Mouse (Mus musculus) neural tube, embryonic 15.5 days (tissue): Measurements from ENCODE around the gene Gpd1. TPM values are rescaled to one million over a fixed set of nuclear protein-coding genes. Genes with fewer than 3 reads are reported as not detected.
"Not testable (repeated sequence)": the region's sequence is repeated elsewhere in the genome, so short reads cannot be mapped to it uniquely, and the experiment has no call there.

Source experiments
- ATAC-seq: fragments of 200-750 bp; cut with Nextera tagmentation; 2 replicates; pipeline ENCODE4 v1.8.0; 2017; ENCODE audit warnings: mild to moderate bottlenecking, moderate TSS enrichment, moderate library complexity; ENCODE audit not compliant: low FRiP score
- H3K27ac ChIP-seq: fragments of 300-500 bp; sonication (generic); replicated peaks from 2 replicates; pipeline ENCODE4 v1.5.1; 2015; ENCODE audit warnings: mild to moderate bottlenecking, inconsistent platforms
- H3K27me3 ChIP-seq: fragments of 300-500 bp; sonication (generic); replicated peaks from 2 replicates; pipeline ENCODE4 v1.6.1; 2015; ENCODE audit warnings: inconsistent platforms
- H3K36me3 ChIP-seq: fragments of 300-500 bp; sonication (generic); 2 replicates; pipeline ENCODE4 v1.6.1; 2015; ENCODE audit warnings: inconsistent platforms
- H3K4me1 ChIP-seq: fragments of 300-500 bp; sonication (generic); 2 replicates; pipeline ENCODE4 v1.6.1; 2015; ENCODE audit warnings: inconsistent platforms
- H3K4me2 ChIP-seq: fragments of 300-500 bp; sonication (generic); 2 replicates; pipeline ENCODE4 v1.6.1; 2015; ENCODE audit warnings: inconsistent platforms, mild to moderate bottlenecking, moderate library complexity
- H3K4me3 ChIP-seq: fragments of 300-500 bp; sonication (generic); replicated peaks from 2 replicates; pipeline ENCODE4 v1.5.1; 2015; ENCODE audit warnings: mild to moderate bottlenecking, inconsistent platforms
- H3K9ac ChIP-seq: fragments of 300-500 bp; sonication (generic); replicated peaks from 2 replicates; pipeline ENCODE4 v1.6.1; 2015; ENCODE audit warnings: mild to moderate bottlenecking, inconsistent platforms
- H3K9me3 ChIP-seq: fragments of 300-500 bp; sonication (generic); replicated peaks from 2 replicates; pipeline ENCODE4 v1.6.1; 2016; ENCODE audit warnings: inconsistent platforms
- WGBS: fragments of 180-500 bp; shearing (Covaris S2); methylation state at CpG from one replicate; pipeline ENCODE4 v1.1.7; 2015; ENCODE audit warnings: mixed read lengths; 5-methylcytosine and 5-hydroxymethylcytosine counted together
- polyA plus RNA-seq: library from polyadenylated mRNA; unstranded; fragments of >200 nt; fragmentation: Nextera tagmentation; extraction: Ambion mirVana; gene quantifications from 2 replicates; pipeline ENCODE4 v1.2.1, GENCODE M21; 2015

Gpd1 gene
- polyA plus RNA-seq, 1 experiment from 2014 or later: 5.2 TPM

DNA sequence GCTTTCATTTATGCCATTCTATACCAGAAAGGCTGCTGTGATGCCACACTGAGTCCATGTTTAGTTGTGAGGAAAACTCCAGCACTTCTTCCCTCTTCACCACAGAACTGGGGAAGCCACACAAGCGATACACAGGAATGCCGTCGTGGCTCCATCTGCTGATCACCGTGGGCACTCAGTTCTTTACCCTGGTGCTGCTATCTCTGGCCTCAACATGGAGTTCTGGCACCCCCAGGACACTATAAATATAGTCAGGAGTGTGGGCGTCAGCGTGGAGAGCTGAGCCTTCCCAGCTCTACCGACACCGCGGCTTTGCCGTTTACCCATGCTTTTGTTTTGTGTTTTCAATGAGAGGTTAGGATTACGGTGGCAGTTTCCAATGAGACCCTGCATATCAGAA, 19.4 kb downstream of the Gpd1 start:
- Histone ChIP-seq H3K9me3 (no peaks in the 10 kb centered on the region), H3K4me1 (no peaks in the 10 kb centered on the region), H3K36me3 (peaks cover 72% of the 10 kb centered on the region), H3K27ac (no peak overlapping the region), H3K9ac (no peak overlapping the region), H3K27me3 (no peaks in the 10 kb centered on the region), H3K4me3 (no peak overlapping the region), H3K4me2 (no peak overlapping the region)
- WGBS: 90% methylated on average over 11 of the region's 11 CpGs
- no peak for ATAC-seq

DNA sequence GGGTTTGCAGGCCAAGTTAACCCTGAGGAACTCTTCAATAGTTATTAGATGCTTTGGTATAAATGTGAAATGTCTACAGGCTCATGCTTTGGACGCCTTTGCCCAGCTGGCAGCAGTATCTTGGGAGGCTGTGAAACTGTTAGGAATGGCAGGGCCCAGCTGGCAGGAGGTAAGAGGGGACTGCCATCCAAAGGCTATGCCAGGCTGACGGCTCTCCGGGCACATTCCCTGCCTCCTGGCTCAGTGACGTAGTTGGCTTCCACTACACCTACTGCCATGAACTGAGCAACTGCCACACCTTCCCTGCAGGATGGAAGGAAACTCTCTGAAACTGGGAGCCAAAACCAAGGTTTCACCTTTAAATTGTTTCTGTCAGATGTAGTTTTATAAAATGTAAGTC, 22.9 kb downstream of the Gpd1 start:
- Histone ChIP-seq H3K9me3 (no peaks in the 10 kb centered on the region), H3K4me1 (no peaks in the 10 kb centered on the region), H3K36me3 (peaks cover 81% of the 10 kb centered on the region), H3K27me3 (no peaks in the 10 kb centered on the region), H3K4me2 (no peak overlapping the region), H3K9ac (no peak overlapping the region), H3K27ac (no peak overlapping the region), H3K4me3 (no peak overlapping the region)
- WGBS: 85% methylated on average over 4 of the region's 4 CpGs
- ATAC-seq: no peak

- Histone ChIP-seq H3K27ac (no peak overlapping the region), H3K36me3 (peaks cover 5% of the 10 kb centered on the region; the same call in 1 of the 2 replicates), H3K27me3 (no peaks in the 10 kb centered on the region), H3K4me1 (0 out of 2 replicates have a peak, but pooled peaks cover 8% of the 10 kb centered on the region), H3K9ac (no peak overlapping the region), H3K4me2 (no peak overlapping the region), H3K4me3 (no peak overlapping the region), H3K9me3 (no peaks in the 10 kb centered on the region)
- ATAC-seq: no peak
- 68% methylated on average over 3 of the region's 3 CpGs for WGBS
Observed at GRCm38 (mm10) chr15:99754204-99754603, 36.9 kb downstream of the Gpd1 start.

- no peaks in the 10 kb centered on the region for H3K27me3 ChIP-seq
- no peak overlapping the region for H3K9ac ChIP-seq
- 69% methylated on average over 4 of the region's 4 CpGs for WGBS
- H3K9me3 ChIP-seq: no peaks in the 10 kb centered on the region
- no peak overlapping the region for H3K27ac ChIP-seq
- no peaks in the 10 kb centered on the region for H3K36me3 ChIP-seq
- no peak for ATAC-seq
- no peak overlapping the region for H3K4me2 ChIP-seq
- H3K4me3 ChIP-seq: no peak overlapping the region
- H3K4me1 ChIP-seq: peaks cover 25% of the 10 kb centered on the region
Observed at GRCm38 (mm10) chr15:99767467-99767866, 50.2 kb downstream of the Gpd1 start.

DNA sequence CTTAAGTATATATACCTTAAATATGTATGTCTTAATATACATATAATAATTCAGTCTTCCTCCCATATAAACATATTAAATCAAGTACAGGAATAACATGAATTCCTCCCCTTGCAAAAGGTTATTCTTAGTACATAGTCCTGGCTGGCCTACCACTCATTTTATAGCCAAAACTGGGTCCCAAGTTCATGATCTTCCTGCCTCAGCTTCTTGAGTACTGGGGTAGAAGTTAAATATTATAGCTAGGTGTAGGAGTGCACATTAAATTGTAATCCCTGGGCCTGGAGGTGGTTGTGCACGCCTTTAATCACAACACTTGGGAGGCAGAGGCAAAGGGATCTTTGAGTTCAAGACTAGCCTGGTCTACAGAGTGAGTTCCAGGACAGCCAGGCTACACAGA, 51.4 kb downstream of the Gpd1 start:
- ATAC-seq: no peak
- WGBS: 93% methylated on average over 1 of the region's 1 CpGs
- Histone ChIP-seq H3K27ac (no peak overlapping the region), H3K36me3 (no peaks in the 10 kb centered on the region), H3K4me2 (no peak overlapping the region), H3K4me1 (peaks cover 30% of the 10 kb centered on the region), H3K4me3 (no peak overlapping the region), H3K9me3 (no peaks in the 10 kb centered on the region), H3K27me3 (no peaks in the 10 kb centered on the region), H3K9ac (no peak overlapping the region)

DNA sequence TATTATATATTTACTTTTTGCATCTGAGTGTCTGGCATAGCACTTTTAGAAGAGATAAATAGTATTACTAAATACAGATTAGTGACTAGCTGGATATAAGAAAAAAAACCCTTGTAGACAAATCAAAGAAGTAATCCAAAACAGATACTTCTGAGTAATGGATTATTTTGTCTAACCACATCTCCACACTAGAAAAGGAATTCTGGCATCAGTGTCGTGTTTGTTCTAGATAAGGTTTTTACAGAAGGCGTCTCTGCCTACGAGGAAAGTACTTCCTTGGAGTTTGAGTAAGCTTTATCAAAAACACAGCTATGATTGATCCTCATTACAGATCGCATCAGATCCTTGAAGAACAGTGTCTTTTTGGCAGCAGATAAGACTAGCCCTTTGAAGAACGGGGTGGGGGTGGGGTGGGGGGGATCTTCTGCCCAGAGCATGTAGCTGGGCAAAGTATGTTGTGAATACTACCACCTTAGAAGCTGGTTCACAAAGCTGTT, 53.7 kb downstream of the Gpd1 start:
- Histone ChIP-seq H3K4me3 (peak overlapping the region; percentile 80), H3K36me3 (no peaks in the 10 kb centered on the region), H3K4me2 (peak overlapping the region; percentile 73), H3K27ac (peak overlapping the region; percentile 95), H3K27me3 (no peaks in the 10 kb centered on the region), H3K9me3 (no peaks in the 10 kb centered on the region), H3K9ac (peak overlapping the region; percentile 95), H3K4me1 (peaks cover 30% of the 10 kb centered on the region)
- no peak for ATAC-seq
- 32% methylated on average over 5 of the region's 5 CpGs for WGBS

- no peaks in the 10 kb centered on the region for H3K9me3 ChIP-seq
- WGBS: under 1% methylated on average over 58 of the region's 59 CpGs
- H3K9ac ChIP-seq: peak overlapping the region; percentile 95
- no peaks in the 10 kb centered on the region for H3K27me3 ChIP-seq
- no peaks in the 10 kb centered on the region for H3K36me3 ChIP-seq
- H3K4me3 ChIP-seq: peak overlapping the region; percentile 80
- peaks cover 30% of the 10 kb centered on the region for H3K4me1 ChIP-seq
- peak overlapping the region; percentile 95 for H3K27ac ChIP-seq
- peak overlapping the region; percentile 73 for H3K4me2 ChIP-seq
- peak; percentile 75 for ATAC-seq
Observed at GRCm38 (mm10) chr15:99771601-99772276, 54.4 kb downstream of the Gpd1 start.

GRCm38 (mm10) chr15:99772277-99772880, 55.1 kb downstream of the Gpd1 start:
- Histone ChIP-seq H3K4me1 (peaks cover 30% of the 10 kb centered on the region), H3K36me3 (no peaks in the 10 kb centered on the region), H3K9ac (peak overlapping the region; percentile 95), H3K4me3 (peak overlapping the region; percentile 80), H3K27ac (peak overlapping the region; percentile 95), H3K27me3 (no peaks in the 10 kb centered on the region), H3K4me2 (peak overlapping the region; percentile 73), H3K9me3 (no peaks in the 10 kb centered on the region)
- under 1% methylated on average over 28 of the region's 41 CpGs for WGBS
- peak; percentile 89 for ATAC-seq

DNA sequence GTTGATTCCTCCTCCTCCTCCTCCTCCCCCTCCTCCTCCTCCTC, 55.4 kb downstream of the Gpd1 start, which contains the start of gene Cers5:
Gene Cers5, minus strand, starts transcription at position 5 of the 44 bp plus-strand sequence.
- peak within 1 kb of the TSS; percentile 95 for H3K9ac ChIP-seq
- not testable (repeated sequence) for H3K27me3 ChIP-seq, H3K36me3 ChIP-seq, ATAC-seq, H3K9me3 ChIP-seq
- H3K4me3 ChIP-seq: peak within 1 kb of the TSS; percentile 80
- peaks cover 29% of the 10 kb centered on the region for H3K4me1 ChIP-seq
- H3K4me2 ChIP-seq: peak within 1 kb of the TSS; percentile 73
- H3K27ac ChIP-seq: peak within 1 kb of the TSS; percentile 95

DNA sequence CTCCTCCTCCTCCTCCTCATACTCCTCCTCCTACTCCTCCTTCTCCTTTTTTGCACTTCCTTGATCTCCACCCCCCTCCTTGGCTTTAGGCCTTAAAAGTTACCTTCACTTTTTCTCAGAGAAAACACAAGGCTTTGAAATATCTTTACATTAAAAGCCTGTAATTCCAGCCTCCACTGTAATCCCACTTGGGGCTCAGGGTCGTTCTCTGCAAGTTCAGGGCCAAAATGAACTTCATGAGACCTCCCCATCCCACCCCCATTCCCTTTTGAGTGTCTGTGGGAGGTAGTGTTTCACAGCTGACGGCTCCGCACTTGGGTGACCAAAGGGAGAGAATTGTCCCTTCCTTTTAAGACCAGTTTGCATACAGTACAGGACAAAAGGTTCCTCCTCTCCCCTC, 55.6 kb downstream of the Gpd1 start:
- no peaks in the 10 kb centered on the region for H3K27me3 ChIP-seq
- H3K4me2 ChIP-seq: peak overlapping the region; percentile 73
- no peak overlapping the region for H3K4me3 ChIP-seq
- no peaks in the 10 kb centered on the region for H3K9me3 ChIP-seq
- no peaks in the 10 kb centered on the region for H3K36me3 ChIP-seq
- H3K4me1 ChIP-seq: peaks cover 26% of the 10 kb centered on the region
- 23% methylated on average over 3 of the region's 3 CpGs for WGBS
- no peak overlapping the region for H3K9ac ChIP-seq
- ATAC-seq: no peak
- peak overlapping the region; percentile 54; the same call in 1 of the 2 replicates for H3K27ac ChIP-seq
